Mouse (Mus musculus): ENCODE data around the gene Tspan32.

The Tspan32 gene

DNA sequence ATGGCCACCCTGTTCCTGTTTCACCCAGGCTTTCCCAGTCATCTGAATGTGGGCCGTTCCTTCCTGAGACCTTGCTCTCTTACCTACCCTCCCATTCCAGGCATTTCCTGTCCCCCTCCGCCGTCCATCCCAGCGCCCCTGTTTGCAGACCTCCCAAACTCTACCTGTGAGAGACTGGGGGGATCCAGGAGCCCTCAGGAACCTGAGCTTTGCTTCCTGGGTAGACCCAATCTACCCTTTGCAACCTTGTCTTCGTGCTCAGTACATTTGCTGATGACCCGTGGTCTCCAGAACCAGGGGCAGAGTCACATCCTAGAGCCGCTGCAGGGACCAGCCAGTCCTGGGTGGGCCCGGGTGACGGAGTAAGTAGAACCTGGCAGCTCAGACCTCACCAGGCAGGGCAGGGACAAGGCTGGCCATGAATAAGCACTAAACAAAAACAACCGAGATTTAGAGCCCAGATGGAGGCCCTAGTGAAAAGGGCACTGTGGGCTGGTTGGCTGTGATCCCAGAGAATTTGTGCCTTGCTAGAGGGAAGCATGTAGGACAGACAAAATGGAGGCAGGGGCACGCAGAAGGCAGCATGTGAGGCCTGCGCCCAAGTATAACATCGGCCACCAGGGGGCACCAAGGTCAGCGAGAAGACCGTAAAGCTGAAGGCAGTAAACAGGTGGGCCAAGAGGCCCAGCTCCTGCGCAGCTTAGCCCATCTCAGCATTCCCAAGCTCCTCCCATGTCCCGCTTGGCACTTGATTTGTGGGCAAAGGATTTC is 2.9 kb downstream of the Tspan32 start:
- peak; percentile 87 for DNase-seq (ENCODE audit: extremely low spot score, low read depth, low spot score)

GRCm38 (mm10) chr7:143008370-143008926 is 3.6 kb downstream of the Tspan32 start:
- peak; percentile 47 for DNase-seq (ENCODE audit: extremely low spot score, low read depth, low spot score)

DNA sequence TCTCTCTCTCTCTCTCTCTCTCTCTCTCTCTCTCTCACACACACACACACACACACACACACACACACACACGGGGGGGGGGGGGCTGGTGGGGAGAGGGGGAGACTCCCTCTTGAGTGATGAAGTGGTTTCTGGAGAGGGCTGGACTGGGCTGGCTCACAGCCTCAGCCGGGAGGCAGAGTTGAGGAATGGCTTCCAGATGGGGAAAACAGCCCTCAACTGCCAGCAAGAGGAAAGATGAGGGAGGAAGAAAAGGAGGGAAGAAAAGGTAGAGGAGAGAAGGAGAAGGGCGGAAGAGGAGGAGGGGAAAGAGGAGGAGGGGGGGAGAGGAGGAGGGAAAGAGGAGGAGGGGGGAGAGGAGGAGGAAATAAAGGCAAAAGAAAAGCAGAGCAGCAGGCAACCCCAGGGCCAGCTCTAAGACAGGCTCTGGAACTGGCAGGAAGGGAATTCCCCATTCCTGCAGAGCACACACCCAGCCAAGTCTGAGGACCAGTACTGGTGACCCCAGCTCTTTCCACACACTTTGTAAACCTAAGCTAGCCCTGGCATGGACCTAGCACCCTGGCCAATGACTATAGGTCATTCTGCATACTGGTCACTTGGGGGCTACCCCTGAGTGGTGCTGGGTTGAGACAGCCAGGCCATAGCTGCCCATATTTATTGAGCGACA is 4.3 kb downstream of the Tspan32 start:
- peak; percentile 58 for DNase-seq (ENCODE audit: extremely low spot score, low read depth, low spot score)

DNA sequence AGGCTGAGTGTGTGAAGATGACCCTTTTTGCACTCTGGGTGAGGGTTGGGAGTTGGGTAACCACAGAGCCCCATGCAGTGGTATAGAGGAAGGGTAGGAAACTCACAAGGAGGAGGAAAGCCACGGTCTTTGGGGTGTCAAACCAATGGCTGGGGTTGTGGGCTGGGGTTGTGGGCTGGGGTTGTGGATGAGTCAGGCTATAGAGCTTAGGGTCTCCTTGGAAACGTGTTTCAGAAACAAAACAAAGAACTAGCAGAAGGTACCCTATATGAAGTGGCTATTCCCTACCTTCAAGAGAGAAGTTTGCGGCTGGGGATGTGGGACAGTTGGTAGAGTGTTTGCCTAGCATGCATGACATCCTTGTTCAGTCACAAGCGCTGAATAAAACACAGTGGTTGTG is 5.2 kb downstream of the Tspan32 start:
- DNase-seq (ENCODE audit: extremely low spot score, low read depth, low spot score): no peak

DNA sequence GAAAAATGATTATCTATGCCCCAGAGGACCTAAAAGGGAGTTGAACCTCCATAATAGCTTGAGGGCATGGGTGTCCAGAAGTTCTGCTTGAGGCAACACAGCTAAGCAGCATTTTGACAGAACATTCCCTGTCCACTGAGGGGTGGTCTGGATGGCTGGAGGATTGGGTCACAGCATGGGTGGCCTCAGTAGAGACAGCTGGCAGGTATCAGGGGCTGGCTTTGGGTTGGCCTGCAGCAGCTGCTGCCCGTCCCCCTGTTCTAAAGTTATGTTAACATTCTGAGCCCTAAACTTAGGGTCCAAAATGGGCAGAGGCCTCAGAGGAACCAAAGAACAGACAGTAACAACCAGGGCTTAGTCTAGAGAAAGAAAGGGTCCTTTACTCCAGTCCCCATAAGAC is 6.4 kb downstream of the Tspan32 start:
- no peak for DNase-seq (ENCODE audit: extremely low spot score, low read depth, low spot score)

GRCm38 (mm10) chr7:143012230-143012875 is 7.5 kb downstream of the Tspan32 start:
- DNase-seq (ENCODE audit: extremely low spot score, low read depth, low spot score): no peak

GRCm38 (mm10) chr7:143013420-143014178 is 8.8 kb downstream of the Tspan32 start:
- DNase-seq (ENCODE audit: extremely low spot score, low read depth, low spot score): no peak

- no peak for DNase-seq (ENCODE audit: extremely low spot score, low read depth, low spot score)
These were observed 10.2 kb downstream of the Tspan32 start for GRCm38 (mm10) chr7:143014862-143015659.

DNA sequence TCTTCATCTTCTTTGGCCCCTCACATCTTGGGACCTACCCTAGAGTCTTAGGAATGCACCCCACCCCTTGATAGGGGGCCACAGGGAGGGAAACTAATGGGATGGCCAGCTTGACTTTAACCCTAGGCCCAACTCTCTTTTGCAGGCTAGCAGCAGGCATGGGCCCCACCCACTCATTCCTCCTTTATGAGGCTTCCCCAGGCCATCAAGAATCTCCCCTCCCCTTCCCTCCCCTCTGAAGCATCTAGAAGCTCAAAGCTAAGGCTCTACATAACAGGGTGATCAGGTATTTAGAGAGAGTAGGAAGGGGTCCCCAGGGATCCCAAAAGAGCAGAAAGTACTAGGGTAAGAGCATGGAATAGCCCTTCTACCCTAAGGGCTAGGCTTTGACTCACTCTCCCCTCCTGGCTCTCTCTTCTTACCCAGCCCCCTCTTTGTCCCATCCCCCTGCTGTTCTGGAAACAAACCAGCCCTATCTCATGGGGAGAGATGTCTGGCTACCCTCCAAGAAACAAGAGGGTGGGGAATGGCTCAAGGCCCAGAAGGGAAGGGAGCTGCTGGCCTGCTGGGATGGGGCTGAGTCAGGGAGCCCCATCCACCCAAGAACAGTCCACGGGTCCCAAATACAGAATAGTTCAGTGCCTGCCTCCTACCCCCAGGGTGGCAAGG is 11.0 kb downstream of the Tspan32 start:
- no peak for DNase-seq (ENCODE audit: extremely low spot score, low read depth, low spot score)

- DNase-seq (ENCODE audit: extremely low spot score, low read depth, low spot score): no peak
These were observed 11.7 kb downstream of the Tspan32 start for GRCm38 (mm10) chr7:143016424-143017142.

GRCm38 (mm10) chr7:143017181-143017580 is 12.3 kb downstream of the Tspan32 start:
- no peak for DNase-seq (ENCODE audit: extremely low spot score, low read depth, low spot score)

GRCm38 (mm10) chr7:143020040-143020439 is 15.2 kb downstream of the Tspan32 start:
- DNase-seq (ENCODE audit: extremely low spot score, low read depth, low spot score): no peak

DNA sequence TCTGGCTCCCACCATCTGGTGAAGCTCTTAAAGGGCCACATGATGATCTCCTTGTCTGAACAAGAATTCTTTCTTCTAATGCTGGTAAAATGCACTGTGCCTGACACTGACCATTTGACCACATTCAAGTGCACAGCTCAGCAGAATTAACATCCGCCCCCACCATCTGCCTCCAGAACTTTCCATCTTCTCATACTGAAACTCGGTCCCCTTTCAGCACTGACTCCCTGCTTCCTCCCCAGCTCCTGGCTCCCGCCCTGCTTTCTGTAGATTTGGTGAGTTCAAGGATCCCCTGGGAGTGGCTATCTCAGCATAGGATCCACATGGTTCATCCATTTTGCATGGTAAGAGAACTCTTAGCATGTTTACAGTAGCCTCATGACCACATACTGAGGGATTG is 15.9 kb downstream of the Tspan32 start:
- DNase-seq (ENCODE audit: extremely low spot score, low read depth, low spot score): no peak

GRCm38 (mm10) chr7:143021356-143022164 is 16.7 kb downstream of the Tspan32 start:
- no peak for DNase-seq (ENCODE audit: extremely low spot score, low read depth, low spot score)

DNA sequence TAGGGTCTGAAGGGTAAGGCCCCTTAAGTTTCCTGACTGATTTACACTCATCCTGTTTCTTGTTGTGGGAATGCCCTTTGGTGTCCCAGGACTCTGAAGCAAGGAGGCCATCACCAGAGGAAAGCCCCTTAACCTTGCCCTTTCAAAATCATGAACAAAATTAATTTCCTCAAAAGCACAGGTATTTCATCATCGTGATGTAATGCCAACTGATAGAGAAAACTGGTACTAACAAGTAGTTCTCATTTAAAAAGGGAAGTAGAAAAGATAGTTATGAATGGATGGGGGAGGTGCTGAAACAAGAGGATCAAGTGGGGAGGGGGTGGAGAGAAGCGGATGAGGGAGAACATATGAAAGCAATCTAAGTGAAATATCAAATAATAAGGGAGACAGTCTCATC is 18.7 kb downstream of the Tspan32 start:
- DNase-seq (ENCODE audit: extremely low spot score, low read depth, low spot score): no peak

GRCm38 (mm10) chr7:143024293-143024692 is 19.4 kb downstream of the Tspan32 start:
- DNase-seq (ENCODE audit: extremely low spot score, low read depth, low spot score): no peak

GRCm38 (mm10) chr7:143025496-143025895 is 20.6 kb downstream of the Tspan32 start:
- no peak for DNase-seq (ENCODE audit: extremely low spot score, low read depth, low spot score)

- DNase-seq (ENCODE audit: extremely low spot score, low read depth, low spot score): no peak
These were observed 22.4 kb downstream of the Tspan32 start for GRCm38 (mm10) chr7:143027196-143027595.
